Mouse (Mus musculus): ENCODE data around the gene Hmcn1. TPM values are rescaled to one million over a fixed set of nuclear protein-coding genes. Genes with fewer than 3 reads are reported as not detected.

Gene Hmcn1
- total RNA-seq, 2 experiments from 2014 or later, result 24.6 to 25.6 TPM

DNA sequence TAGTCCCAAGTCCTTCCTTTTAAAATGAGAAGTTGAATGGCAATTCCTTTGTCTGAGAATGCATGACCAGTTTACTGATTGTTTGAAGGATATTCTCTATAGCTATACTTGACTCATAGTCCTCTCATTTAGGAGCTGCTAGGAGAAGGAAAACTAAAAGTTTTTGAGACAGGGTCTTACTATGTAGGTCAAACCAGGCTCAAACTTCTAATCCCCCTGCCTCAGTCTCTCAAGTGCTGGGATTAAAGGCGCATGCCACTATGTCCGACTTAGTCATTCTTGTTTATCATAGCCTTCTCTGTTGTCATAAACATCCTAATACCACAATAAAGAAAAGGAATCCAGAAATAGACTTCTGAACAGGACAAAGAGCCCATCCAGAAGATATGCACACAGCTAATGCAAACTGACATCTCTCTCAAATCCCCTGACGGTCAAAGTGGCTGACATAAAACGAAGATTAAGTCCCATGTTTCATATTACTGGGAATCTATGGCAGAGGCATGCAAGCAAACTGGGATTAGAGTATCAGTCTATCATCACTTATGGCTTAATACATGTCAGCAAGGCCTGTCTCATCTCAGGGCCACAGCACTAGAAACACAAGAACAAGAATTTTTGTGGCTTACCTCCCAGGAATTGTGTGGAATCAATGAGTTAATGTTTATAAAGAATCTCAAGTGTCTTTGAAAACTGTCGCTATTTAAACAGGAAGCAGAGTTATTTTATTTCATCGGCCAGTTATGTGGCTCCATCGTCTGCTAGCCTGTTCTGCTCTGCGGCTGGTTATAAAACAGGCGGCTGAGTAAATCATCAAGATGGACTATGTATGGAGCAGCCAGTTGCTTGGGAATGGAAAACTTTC lies 188.8 kb downstream of the Hmcn1 start:
- DNase-seq, result no peak

DNA sequence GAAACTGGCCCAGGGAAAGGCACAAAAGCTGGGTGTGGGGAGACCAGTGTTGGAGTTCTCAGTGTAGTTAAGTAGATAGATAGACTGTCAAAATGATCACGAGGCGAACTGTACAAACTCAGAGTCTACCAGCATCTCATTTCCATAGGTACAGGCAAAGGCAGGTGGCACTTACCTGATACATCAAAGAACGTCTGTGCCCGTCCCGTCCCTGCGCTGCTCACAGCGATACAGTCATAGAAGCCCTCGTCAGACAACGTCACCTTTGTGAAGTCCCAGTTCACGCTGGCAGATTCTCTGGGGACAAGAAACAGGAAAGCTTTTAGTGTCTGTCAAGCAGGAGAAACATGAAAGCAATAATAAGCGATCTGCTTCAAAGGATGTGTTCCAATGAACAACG lies 190.6 kb downstream of the Hmcn1 start:
- intact Hi-C loops (cut with DNase I), result no loop called here
- no peak for DNase-seq

More for the DNA sequence above, 188.8 kb downstream of the Hmcn1 start:
- intact Hi-C loops (cut with DNase I), result no loop called here

DNA sequence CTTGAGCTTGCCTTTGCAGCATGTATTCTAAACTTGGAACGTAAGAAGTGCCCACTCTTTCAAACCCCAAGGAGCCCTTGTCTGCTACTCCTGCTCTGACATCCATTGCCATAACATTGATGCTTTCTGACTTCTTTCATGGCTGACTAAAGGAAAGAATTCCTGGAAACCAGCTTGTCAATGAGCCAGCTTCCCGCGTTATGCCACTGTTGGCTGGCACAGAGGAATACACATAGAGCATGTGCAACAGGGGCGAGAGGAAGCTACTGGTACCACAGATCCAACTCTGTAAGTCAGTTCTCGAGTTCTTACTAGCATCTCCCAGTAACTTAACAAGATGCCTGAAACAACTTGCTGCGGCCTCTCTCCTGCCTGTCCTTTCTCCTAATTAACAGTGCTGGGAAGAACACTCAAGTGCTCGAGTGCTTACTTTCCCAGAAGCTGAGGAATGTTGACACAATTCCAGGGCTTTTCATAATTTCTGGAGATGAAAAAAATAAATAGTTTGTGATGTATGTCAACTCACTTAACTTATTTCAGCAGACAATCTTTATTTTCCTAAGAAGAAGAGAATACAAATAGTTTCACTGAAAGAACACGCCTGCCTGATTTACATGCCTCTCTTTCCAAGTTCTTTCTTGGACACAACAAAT lies 192.5 kb downstream of the Hmcn1 start:
- no peak for DNase-seq
- intact Hi-C loops (cut with DNase I), result no loop called here

DNA sequence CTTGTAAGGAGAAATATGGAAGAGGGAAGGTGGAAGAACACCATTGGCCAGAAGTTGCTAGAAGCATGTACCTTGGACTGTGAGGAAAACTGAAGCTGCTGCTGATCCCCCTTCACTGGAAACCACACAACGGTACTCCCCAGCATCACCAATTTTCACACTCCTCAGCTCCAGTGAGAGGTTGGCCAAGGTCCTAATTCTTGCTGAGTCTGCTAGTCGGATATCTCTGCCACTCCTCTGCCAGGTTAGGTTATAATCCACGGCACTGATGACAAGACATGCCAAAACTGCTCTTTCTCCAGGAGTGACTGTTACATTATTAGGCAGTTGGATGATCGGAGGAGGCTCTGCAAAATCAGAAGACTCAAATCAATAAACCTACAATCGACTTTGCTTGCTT lies 194.6 kb downstream of the Hmcn1 start:
- no peak for DNase-seq

DNA sequence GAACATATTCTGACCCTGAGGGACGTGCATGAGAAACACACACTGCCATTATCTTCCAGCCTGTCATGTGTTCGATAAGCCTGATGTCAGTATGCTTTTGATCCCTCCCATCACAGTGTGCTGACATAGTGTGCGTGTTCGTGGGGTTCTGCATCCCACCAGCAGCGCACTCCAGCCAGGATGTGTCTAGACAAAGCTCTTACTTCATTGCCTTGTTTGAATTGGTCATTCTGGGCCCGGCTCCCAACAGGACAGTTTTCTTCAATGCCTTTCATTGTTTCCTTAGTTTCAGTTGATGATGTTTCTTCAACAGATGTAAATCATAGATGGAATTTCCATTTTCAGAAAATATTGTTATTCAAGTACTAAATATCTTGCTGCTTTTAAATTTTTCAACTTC lies 206.5 kb downstream of the Hmcn1 start:
- no peak for DNase-seq
- intact Hi-C loops (cut with DNase I), result no loop called here

More for the DNA sequence above, 194.6 kb downstream of the Hmcn1 start:
- intact Hi-C loops (cut with DNase I), result no loop called here

DNA sequence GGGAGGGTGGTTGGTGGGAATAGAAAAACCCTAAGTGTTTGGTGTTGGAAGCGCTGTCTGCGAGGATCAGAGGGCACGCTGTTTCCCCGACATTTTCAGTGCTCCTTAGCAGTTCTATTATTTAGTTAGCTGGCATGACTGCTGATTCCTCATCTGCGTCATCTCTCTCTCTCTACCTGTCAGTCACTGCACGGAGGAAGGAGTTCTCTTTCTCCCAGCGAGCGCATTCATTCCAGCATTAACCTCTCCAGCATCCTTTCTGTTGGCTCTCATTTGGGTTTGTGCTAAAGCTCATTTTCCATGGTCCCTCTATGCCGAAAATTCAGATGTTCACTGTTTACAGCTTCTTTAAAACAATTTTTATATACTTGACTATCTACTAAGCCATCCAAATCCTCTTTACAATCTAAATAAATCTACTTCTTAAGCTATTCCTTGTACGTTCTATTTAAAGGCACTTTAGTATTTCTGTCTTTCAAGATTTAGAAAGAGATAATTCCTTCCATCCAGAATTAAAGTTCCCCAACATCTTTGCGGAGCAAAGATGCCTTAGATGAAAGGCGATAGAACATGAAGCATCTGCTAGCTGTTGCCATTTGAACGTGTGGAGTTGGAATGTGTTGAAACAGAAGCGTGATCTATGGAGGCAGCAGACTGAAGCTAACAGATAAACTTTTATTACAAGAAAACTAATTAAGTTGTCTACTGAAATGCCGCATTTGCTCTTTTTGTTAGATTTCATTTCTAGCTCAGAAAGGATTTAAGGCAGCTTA lies 210.0 kb downstream of the Hmcn1 start:
- intact Hi-C loops (cut with DNase I), result loop anchor here (5.0 kb wide), 1 partner anchor 139 kb away; no protein-coding TSS in a partner anchor

DNA sequence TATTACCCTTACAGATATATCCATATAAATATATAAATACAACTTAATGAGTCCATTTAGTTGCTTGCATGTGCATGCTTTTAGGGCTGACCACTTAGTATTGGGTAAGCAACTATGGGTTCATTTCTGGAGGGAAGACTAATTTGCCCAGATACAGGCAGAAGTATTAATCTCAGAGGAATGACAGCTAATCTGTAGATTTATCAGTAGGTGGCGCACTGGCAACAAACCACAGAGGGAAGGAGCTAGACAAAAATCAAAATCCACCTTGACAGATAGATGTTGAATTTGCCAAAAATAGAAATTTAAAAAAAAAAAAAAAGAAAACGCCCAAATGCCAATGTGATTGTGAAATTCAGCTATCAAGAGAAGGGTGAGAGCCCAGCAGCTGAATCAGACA lies 213.3 kb downstream of the Hmcn1 start:
- no peak for DNase-seq
- intact Hi-C loops (cut with DNase I), result loop anchor here (2.0 to 5.0 kb wide), 2 partner anchors 142 to 229 kb away; no protein-coding TSS in a partner anchor

More for the DNA sequence above, 210.0 kb downstream of the Hmcn1 start:
- DNase-seq, result no peak

DNA sequence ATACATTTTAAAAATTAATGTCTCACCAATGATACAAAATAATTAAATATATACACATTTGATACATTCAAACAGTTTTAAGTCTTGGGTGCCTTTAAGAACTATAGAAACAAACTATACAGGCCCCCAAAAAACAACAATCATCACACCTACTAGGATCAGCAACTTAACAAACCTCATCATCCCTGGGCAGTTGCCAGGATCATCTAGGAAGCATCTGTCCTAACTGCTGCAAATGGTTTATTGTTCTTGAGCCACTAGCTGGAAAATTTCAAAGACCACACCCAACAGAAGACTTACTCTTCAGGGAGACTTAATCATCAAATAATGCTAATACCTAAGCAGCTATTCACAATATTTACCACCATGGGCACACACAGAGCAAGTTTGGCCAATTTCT lies 216.5 kb downstream of the Hmcn1 start:
- intact Hi-C loops (cut with DNase I), result no loop called here
- DNase-seq, result peak; percentile 23 to 38

DNA sequence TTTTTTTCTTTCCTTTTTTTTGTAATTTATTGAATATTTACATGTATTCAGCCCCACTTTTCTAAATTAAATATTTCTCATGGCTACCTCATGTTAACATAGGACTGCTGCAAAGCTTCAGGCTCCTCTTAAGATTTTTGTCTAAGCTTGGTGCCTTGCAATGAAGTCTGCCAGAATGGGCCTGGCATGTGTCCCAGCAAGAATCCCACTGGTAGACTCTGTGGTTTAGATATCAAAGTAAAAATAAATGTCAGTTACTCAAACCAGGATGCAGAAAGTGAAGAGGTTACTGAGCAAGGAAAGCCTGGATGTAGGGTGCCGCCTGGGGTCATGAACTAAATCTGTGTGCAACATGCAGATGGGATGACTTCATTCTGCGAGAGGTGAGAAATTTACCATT lies 217.5 kb downstream of the Hmcn1 start:
- DNase-seq, result peak; percentile 26
- intact Hi-C loops (cut with DNase I), result no loop called here

DNA sequence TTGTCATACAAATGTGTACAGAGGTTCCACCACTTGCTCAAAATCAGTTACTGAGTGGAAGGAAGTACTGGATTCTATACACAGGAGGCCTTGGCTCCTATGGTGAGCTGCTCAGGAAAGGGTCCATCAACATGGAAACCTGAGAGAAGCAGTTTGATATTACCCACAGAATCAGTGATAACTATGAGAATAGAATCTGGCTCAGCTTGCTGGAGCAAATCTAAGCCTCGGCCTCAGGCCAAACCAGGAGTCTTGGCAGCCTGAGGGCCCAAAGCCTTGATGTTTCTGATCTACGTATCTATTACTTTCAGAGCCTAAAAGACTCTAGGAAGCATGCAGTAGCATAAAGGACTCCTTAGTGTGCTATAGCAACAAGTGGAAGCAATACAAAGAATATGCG lies 220.3 kb downstream of the Hmcn1 start:
- intact Hi-C loops (cut with DNase I), result no loop called here
- no peak for DNase-seq

DNA sequence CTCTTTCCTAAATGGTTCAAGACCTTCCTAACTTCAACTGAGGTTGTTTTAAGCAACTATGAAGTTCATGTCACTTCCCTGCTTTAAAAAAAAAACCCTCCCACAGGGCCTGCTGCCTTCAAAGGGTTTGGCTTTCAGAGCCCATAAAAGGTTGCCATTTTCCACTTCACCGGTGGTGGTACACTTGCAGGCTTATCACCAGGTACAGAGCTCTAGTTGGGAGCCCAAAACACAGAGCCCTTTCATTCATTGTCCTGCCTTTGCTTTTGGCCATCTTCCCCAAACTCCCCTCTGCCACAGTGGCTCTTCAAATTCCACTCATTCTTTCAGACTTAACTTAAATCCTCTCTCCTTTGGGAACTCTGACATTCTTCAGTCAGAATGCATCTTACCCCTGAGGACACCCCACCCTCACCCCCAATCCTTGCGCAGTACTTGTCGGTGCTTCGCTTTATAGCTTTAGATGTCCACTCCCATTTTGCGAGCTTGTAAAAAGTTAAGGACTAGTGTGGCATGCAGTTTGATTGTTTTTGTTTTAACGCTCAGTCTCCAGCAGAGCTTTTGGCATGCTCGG lies 222.2 kb downstream of the Hmcn1 start:
- DNase-seq, result no peak
- intact Hi-C loops (cut with DNase I), result no loop called here

DNA sequence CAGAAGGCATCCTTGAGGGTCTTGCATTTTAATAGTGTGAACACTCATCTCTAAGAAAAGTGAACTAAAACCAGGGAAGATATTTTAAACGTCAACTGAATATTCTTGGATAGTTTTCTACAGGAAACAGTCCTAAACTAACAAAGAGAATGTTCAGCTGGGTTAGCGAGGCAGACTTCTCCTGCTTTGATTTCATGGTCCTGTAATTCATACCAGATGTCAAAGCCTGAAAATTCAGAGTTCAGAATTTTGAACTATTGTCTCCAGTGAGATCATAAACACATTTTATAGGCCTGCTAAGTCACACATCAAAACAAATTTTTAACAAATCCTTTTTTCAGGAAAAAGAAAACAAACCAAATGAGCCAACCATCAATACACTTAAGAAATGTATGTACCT lies 223.4 kb downstream of the Hmcn1 start:
- DNase-seq, result no peak
- intact Hi-C loops (cut with DNase I), result no loop called here

DNA sequence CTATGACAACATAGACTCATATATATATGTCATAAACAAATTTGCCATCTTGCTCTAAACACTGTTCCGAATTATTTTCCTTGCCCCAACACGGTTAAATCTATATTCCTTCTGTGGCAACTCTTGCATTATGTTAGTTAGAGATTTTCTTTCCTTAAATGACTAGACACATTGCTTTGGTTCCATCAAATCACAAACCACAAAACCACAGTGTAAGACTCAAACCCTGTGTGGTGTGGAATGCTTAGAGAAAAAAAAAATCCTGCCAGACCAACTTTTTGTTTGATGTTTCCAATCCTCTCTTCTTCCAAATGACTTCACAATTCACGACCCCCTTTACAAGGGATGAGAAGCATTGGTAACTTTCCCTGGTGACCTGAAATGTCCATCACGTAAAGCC lies 231.6 kb downstream of the Hmcn1 start:
- intact Hi-C loops (cut with DNase I), result no loop called here
- no peak for DNase-seq

DNA sequence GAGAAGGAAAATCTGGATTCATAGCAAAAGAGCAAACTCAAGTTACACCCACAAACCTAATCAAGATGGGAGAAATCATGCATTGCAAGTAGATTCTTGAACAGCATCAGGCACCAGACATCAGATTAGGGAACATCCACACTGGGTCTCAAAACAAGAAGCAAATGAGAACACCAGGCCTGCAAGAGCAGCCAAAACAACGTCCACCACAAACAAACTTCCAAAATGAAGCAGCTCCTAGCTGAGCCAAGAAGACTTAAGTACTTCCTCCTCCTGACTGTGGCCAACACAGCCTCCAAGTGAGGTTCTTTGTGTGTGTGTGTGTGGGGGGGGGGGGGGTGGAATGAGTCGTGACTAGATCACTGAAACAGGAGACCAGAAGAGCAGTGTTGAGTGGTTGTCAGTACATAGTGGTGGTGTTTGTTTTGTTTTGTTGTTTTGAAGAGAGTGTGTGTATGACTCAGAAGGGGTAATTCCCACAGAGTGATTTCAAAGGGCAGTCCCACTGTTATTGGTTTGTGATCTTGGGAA lies 232.4 kb downstream of the Hmcn1 start:
- intact Hi-C loops (cut with DNase I), result no loop called here
- DNase-seq, result peak; percentile 16 to 18

DNA sequence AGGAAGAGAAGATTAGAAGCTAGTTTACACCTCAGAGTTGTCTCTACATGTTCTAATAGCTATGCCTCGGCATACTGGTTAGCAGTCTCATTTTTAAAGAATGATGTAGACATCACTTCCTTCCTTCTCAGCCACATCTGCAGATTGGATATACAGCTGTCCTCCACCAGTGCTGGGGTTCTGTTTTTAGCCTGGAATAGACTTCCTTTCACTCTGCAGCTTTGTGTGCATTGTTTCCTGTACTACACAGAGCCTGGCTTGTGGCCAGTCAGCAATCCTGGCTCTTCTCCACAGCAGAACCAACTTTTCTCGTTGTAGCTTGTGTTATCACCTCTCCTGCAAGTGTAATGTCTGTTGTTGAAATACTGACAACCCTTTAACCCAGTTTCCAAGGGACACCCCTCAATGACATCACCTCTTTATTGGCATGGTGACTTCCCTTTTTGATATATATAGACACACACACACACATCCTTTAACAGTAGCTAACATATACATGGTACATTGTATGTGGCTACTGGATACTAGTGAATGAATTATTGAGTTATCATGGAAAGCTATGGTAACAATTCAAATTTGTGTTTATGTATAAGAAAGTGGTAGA lies 233.7 kb downstream of the Hmcn1 start:
- DNase-seq, result peak; percentile 69 to 72
- intact Hi-C loops (cut with DNase I), result no loop called here

DNA sequence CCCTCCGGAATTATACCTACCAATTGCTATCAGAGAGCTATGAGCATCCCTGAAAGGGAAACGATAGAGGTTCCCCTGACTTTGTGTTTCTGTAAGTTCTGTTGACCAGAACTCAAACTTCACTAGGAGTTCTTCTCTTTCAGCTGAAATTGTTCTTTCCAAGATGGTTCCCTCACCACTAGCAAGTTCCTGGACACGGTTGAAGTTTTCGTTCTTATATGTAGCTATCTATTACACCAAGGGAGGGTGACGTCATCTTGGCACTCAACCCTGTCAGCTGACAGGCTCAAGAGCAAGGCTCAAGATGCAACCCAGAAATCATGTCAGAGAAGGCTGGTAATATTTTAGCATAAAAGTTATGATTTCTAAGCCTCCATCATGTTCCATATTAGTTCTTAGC lies 239.3 kb downstream of the Hmcn1 start:
- intact Hi-C loops (cut with DNase I), result no loop called here
- DNase-seq, result no peak

DNA sequence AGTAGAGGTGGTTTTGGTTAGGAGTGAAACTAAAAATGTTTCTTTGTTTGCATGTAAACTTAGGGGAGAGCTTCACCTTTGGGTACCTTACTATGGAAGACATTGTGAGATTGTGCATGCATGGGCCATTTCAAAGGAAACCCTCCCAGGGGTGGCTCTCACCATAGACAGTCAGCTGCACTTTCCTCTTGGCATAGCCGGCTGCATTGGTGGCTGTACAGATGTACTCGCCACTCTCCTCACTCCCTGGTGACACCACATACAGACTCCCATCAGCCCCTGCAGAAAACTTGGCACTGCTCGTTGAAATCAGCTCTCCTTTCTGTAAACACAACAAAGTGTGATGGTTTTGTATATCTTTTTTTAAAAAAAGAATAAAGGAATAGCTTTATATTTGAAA lies 244.5 kb downstream of the Hmcn1 start:
- no peak for DNase-seq
- intact Hi-C loops (cut with DNase I), result no loop called here

DNA sequence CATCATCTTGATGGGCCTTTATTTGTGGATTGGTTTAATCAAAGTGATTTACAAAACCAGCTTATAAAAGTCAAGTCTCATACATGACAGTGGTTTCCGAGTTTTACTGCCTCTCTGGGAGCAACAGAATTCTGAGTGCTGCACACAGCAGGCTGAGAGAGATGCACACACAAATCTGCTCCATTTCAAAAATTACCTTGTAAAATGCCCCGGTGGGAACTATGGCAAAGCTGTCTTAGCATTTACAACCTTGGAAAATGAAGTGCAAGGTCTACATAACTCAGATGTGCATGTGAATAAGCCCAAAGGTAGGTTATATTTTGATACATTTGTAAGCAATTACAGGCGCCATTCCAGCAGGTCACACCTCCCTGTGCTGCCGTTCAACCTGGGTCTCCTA lies 245.5 kb downstream of the Hmcn1 start:
- no peak for DNase-seq
- intact Hi-C loops (cut with DNase I), result no loop called here

DNA sequence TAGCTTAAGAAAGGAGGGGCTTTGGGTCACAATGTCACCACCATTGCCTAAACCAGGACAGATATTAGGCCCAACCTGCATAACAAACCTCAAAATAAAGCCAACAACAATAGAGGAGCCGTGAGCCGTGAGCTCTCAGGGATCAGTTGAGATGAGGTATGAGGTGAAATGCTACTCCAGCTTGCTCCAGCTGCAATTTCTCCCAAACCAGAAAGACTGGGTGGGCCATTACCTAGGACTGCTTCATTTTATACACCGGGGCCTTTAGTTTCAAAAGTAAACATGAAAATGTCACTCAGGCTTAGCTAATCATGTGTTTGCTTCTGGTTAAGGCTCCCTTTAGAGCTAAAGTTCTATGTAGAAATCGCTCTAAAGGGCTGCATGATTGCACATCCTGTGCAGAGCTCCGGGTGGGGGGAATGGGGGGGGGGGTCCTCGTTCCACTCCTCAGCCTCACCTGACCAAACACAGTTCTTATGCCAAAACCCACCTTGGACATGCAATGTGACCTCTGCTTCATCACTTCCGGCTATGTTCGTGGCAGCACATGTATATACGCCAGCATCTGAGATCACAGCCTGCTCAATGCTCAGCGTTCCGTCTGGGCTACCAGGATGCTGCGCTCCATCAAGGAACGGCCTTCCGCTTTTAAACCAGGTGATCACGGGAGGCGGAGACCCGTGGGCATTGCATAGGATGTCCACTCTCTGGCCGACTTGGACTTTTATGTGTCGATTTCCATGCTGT lies 250.0 kb downstream of the Hmcn1 start:
- intact Hi-C loops (cut with DNase I), result no loop called here
- no peak for DNase-seq

All from heart, postnatal 14 days (tissue).